Mouse (Mus musculus) lung, adult 18-20 months (tissue): Measurements from ENCODE around the gene Slc22a6.

Experiments used
- DNase-seq, 2 experiments: peaks; one replicate each; pipeline ENCODE4 v3.0.0; 2022; ENCODE audit warnings: mixed read lengths in 2 of 2

The Slc22a6 gene

GRCm38 (mm10) chr19:8611358-8612123, 6.3 kb upstream of the Slc22a6 start:
- DNase-seq: peak in 1 of 2 experiments; percentile 36

GRCm38 (mm10) chr19:8613111-8613510, 4.7 kb upstream of the Slc22a6 start:
- no peak for DNase-seq

GRCm38 (mm10) chr19:8614343-8614742, 3.5 kb upstream of the Slc22a6 start:
- DNase-seq: no peak

GRCm38 (mm10) chr19:8616314-8616713, 1.5 kb upstream of the Slc22a6 start:
- DNase-seq: no peak

- DNase-seq: no peak
Measured at GRCm38 (mm10) chr19:8621098-8621497, 3.3 kb downstream of the Slc22a6 start.

- DNase-seq: no peak
Measured at GRCm38 (mm10) chr19:8630249-8630648, 12.4 kb downstream of the Slc22a6 start.

GRCm38 (mm10) chr19:8630826-8631225, 13.0 kb downstream of the Slc22a6 start:
- no peak for DNase-seq

- DNase-seq: no peak
Measured at GRCm38 (mm10) chr19:8632029-8632428, 14.2 kb downstream of the Slc22a6 start.

GRCm38 (mm10) chr19:8642086-8642485, 24.2 kb downstream of the Slc22a6 start:
- no peak for DNase-seq

GRCm38 (mm10) chr19:8646393-8646792, 28.6 kb downstream of the Slc22a6 start:
- no peak for DNase-seq

- no peak for DNase-seq
Measured at GRCm38 (mm10) chr19:8655833-8656232, 38.0 kb downstream of the Slc22a6 start.

- DNase-seq: no peak
Measured at GRCm38 (mm10) chr19:8656341-8656740, 38.5 kb downstream of the Slc22a6 start.

- no peak for DNase-seq
Measured at GRCm38 (mm10) chr19:8661821-8662307, 44.0 kb downstream of the Slc22a6 start.

GRCm38 (mm10) chr19:8662337-8662736, 44.5 kb downstream of the Slc22a6 start:
- DNase-seq: peak; percentile 52 to 67

GRCm38 (mm10) chr19:8663360-8663839, 45.6 kb downstream of the Slc22a6 start, which contains the start of gene Chrm1:
Gene Chrm1 (plus strand): TSS chr19:8663789.
- no peak for DNase-seq

- no peak for DNase-seq
Measured at GRCm38 (mm10) chr19:8663911-8664421, 46.1 kb downstream of the Slc22a6 start.

- DNase-seq: no peak
Measured at GRCm38 (mm10) chr19:8664859-8665258, 47.0 kb downstream of the Slc22a6 start.

GRCm38 (mm10) chr19:8665746-8666145, 47.9 kb downstream of the Slc22a6 start:
- no peak for DNase-seq

- no peak for DNase-seq
Measured at GRCm38 (mm10) chr19:8672859-8673258, 55.0 kb downstream of the Slc22a6 start.

- no peak for DNase-seq
Measured at GRCm38 (mm10) chr19:8673336-8674063, 55.7 kb downstream of the Slc22a6 start.
